Mouse (Mus musculus) liver, embryonic 16.5 days (tissue): ENCODE data around the gene Pgam2. TPM values are rescaled to one million over a fixed set of nuclear protein-coding genes. Genes with fewer than 3 reads are reported as not detected.

ENCODE experiments used
- ATAC-seq: fragments of 200-750 bp; cut with Nextera tagmentation; 2 replicates; pipeline ENCODE4 v1.8.0; 2017; ENCODE audit warnings: low read depth, mild to moderate bottlenecking, moderate number of reproducible peaks, moderate library complexity
- H3K27ac ChIP-seq: fragments of 300-500 bp; sonication (generic); 2 replicates; pipeline ENCODE4 v1.5.1; 2014; ENCODE audit warnings: mild to moderate bottlenecking, low read length
- H3K27me3 ChIP-seq: fragments of 300-500 bp; sonication (generic); 2 replicates; pipeline ENCODE4 v1.6.1; 2014; ENCODE audit warnings: low read depth, low read length, mixed read lengths; ENCODE audit not compliant: control insufficient read depth, insufficient read depth
- H3K36me3 ChIP-seq: fragments of 300-500 bp; sonication (generic); 2 replicates; pipeline ENCODE4 v1.6.1; 2014; ENCODE audit warnings: mild to moderate bottlenecking; ENCODE audit not compliant: control insufficient read depth, insufficient read depth
- H3K4me1 ChIP-seq: fragments of 300-500 bp; sonication (generic); 2 replicates; pipeline ENCODE4 v1.6.1; 2014; ENCODE audit warnings: low read depth, low read length, mixed read lengths; ENCODE audit not compliant: control insufficient read depth
- H3K4me2 ChIP-seq: fragments of 300-500 bp; sonication (generic); 2 replicates; pipeline ENCODE4 v1.6.1; 2014; ENCODE audit warnings: low read depth, low read length, mixed read lengths
- H3K4me3 ChIP-seq: fragments of 300-500 bp; sonication (generic); 2 replicates; pipeline ENCODE4 v1.5.1; 2014; ENCODE audit warnings: low read depth, mild to moderate bottlenecking, low read length
- H3K9ac ChIP-seq: fragments of 300-500 bp; sonication (generic); 2 replicates; pipeline ENCODE4 v1.6.1; 2014; ENCODE audit warnings: low read depth, low read length
- H3K9me3 ChIP-seq: fragments of 300-500 bp; sonication (generic); replicated peaks from 2 replicates; pipeline ENCODE4 v1.6.1; 2016; ENCODE audit warnings: low read length; ENCODE audit not compliant: control insufficient read depth
- WGBS: fragments of 180-500 bp; shearing (Covaris S2); extraction: QIAGEN DNeasy Blood & Tissue Kit; methylation state at CpG from one replicate; pipeline ENCODE4 v1.1.7; 2014; ENCODE audit not compliant: insufficient replicate concordance; 5-methylcytosine and 5-hydroxymethylcytosine counted together
- polyA plus RNA-seq: library from polyadenylated mRNA; unstranded; fragments of >200 nt; fragmentation: Nextera tagmentation; extraction: Ambion mirVana; gene quantifications from 2 replicates; pipeline ENCODE4 v1.2.1, GENCODE M21; 2015

Pgam2 gene
- polyA plus RNA-seq, 1 experiment from 2014 or later = 15.3 TPM

GRCm38 (mm10) chr11:5789071-5789753 is 14.3 kb downstream of the Pgam2 start:
- Histone ChIP-seq H3K27ac (peak overlapping the region; percentile 97), H3K4me1 (peaks cover 23% of the 10 kb centered on the region), H3K9ac (peak overlapping the region; percentile 72), H3K36me3 (peaks cover 4% of the 10 kb centered on the region; the same call in 1 of the 2 replicates), H3K27me3 (no peaks in the 10 kb centered on the region), H3K4me3 (peak overlapping the region; percentile 75), H3K9me3 (no peaks in the 10 kb centered on the region), H3K4me2 (peak overlapping the region; percentile 85)
- 26% methylated on average over 6 of the region's 6 CpGs for WGBS
- ATAC-seq = no peak

GRCm38 (mm10) chr11:5788056-5789014 is 15.2 kb downstream of the Pgam2 start, which contains the start of gene Dbnl:
Gene Dbnl (plus strand): TSS chr11:5788488.
- Histone ChIP-seq H3K4me2 (peak within 1 kb of the TSS; percentile 85), H3K9me3 (no peaks in the 10 kb centered on the region), H3K27me3 (no peaks in the 10 kb centered on the region), H3K27ac (peak within 1 kb of the TSS; percentile 97), H3K4me1 (peaks cover 23% of the 10 kb centered on the region), H3K36me3 (no peaks in the 10 kb centered on the region), H3K9ac (peak within 1 kb of the TSS; percentile 75), H3K4me3 (peak within 1 kb of the TSS; percentile 75)
- ATAC-seq = peak; percentile 95
- under 1% methylated on average over 74 of the region's 74 CpGs for WGBS

- Histone ChIP-seq H3K4me1 (peaks cover 26% of the 10 kb centered on the region), H3K27me3 (no peaks in the 10 kb centered on the region), H3K4me2 (peak overlapping the region; percentile 85), H3K4me3 (peak overlapping the region; percentile 75), H3K9me3 (no peaks in the 10 kb centered on the region), H3K27ac (peak overlapping the region; percentile 97), H3K36me3 (no peaks in the 10 kb centered on the region), H3K9ac (peak overlapping the region; percentile 75)
- no peak for ATAC-seq
- 17% methylated on average over 8 of the region's 8 CpGs for WGBS
Measured at GRCm38 (mm10) chr11:5787671-5788055, 15.9 kb downstream of the Pgam2 start.

GRCm38 (mm10) chr11:5785732-5786131 is 17.8 kb downstream of the Pgam2 start:
- Histone ChIP-seq H3K27me3 (no peaks in the 10 kb centered on the region), H3K4me3 (no peak overlapping the region), H3K36me3 (no peaks in the 10 kb centered on the region), H3K9ac (no peak overlapping the region), H3K9me3 (no peaks in the 10 kb centered on the region), H3K27ac (peak overlapping the region; percentile 17; the same call in 1 of the 2 replicates), H3K4me2 (no peak overlapping the region), H3K4me1 (peaks cover 35% of the 10 kb centered on the region)
- no peak for ATAC-seq

GRCm38 (mm10) chr11:5782199-5782944 is 21.2 kb downstream of the Pgam2 start:
- peaks cover 20% of the 10 kb centered on the region for H3K4me1 ChIP-seq
- no peaks in the 10 kb centered on the region for H3K27me3 ChIP-seq
- peak; percentile 85 for ATAC-seq
- H3K27ac ChIP-seq = peak overlapping the region; percentile 47
- H3K9ac ChIP-seq = peak overlapping the region; percentile 37; the same call in 1 of the 2 replicates
- H3K4me3 ChIP-seq = no peak overlapping the region
- no peaks in the 10 kb centered on the region for H3K9me3 ChIP-seq
- H3K4me2 ChIP-seq = peak overlapping the region; percentile 35
- no peaks in the 10 kb centered on the region for H3K36me3 ChIP-seq
- 48% methylated on average over 8 of the region's 8 CpGs for WGBS

- WGBS = 82% methylated on average over 6 of the region's 6 CpGs
- H3K9me3 ChIP-seq = no peaks in the 10 kb centered on the region
- ATAC-seq = no peak
- H3K4me3 ChIP-seq = no peak overlapping the region
- H3K4me2 ChIP-seq = no peak overlapping the region
- no peaks in the 10 kb centered on the region for H3K36me3 ChIP-seq
- H3K9ac ChIP-seq = no peak overlapping the region
- peaks cover 12% of the 10 kb centered on the region for H3K4me1 ChIP-seq
- no peaks in the 10 kb centered on the region for H3K27me3 ChIP-seq
- H3K27ac ChIP-seq = no peak overlapping the region
Measured at GRCm38 (mm10) chr11:5780035-5780499, 23.5 kb downstream of the Pgam2 start.

GRCm38 (mm10) chr11:5778481-5778880 is 25.1 kb downstream of the Pgam2 start:
- no peak for ATAC-seq
- Histone ChIP-seq H3K4me2 (no peak overlapping the region), H3K36me3 (no peaks in the 10 kb centered on the region), H3K4me1 (peaks cover 12% of the 10 kb centered on the region), H3K27me3 (no peaks in the 10 kb centered on the region), H3K9ac (no peak overlapping the region), H3K9me3 (no peaks in the 10 kb centered on the region), H3K27ac (no peak overlapping the region), H3K4me3 (no peak overlapping the region)
- WGBS = 40% methylated on average over 2 of the region's 2 CpGs

- 74% methylated on average over 6 of the region's 6 CpGs for WGBS
- ATAC-seq = no peak
- H3K27ac ChIP-seq = no peak overlapping the region
- H3K9ac ChIP-seq = no peak overlapping the region
- H3K4me1 ChIP-seq = peaks cover 7% of the 10 kb centered on the region; the same call in 1 of the 2 replicates
- no peaks in the 10 kb centered on the region; the same call in 1 of the 2 replicates for H3K36me3 ChIP-seq
- H3K4me2 ChIP-seq = no peak overlapping the region
- no peaks in the 10 kb centered on the region for H3K9me3 ChIP-seq
- no peaks in the 10 kb centered on the region for H3K27me3 ChIP-seq
- no peak overlapping the region for H3K4me3 ChIP-seq
Measured at GRCm38 (mm10) chr11:5766019-5766418, 37.5 kb downstream of the Pgam2 start.
